Mouse (Mus musculus) cerebellum, adult (tissue): ENCODE data around the gene Smim1.

Experiments used
- ATAC-seq: cut with Nextera tagmentation; 2 replicates; pipeline ENCODE4 v1.9.2; 2017; ENCODE audit warnings: mild to moderate bottlenecking, moderate library complexity, mixed read lengths; ENCODE audit not compliant: insufficient number of reproducible peaks, low FRiP score, low TSS enrichment

The Smim1 gene

DNA sequence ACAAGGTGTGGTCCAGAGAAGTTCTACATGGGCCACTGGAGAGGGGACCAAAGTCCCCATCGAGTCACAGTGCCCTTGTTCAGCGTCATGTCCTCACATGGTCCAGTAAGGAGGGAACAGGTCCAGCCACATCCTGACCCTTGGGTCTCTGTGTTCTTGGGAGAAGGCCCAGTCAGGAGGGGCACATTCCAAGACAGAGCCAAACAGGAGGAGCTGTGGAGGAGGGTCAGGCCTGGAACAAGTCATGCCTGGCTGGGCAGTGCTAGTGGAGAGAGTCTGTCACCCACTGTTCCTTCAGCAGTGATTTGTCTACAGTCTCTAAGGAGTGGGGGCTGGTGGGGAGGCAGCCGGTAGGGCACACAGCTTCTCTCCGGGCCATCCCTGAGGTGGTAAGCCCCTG, 3.6 kb downstream of the Smim1 start:
- ATAC-seq: no peak

DNA sequence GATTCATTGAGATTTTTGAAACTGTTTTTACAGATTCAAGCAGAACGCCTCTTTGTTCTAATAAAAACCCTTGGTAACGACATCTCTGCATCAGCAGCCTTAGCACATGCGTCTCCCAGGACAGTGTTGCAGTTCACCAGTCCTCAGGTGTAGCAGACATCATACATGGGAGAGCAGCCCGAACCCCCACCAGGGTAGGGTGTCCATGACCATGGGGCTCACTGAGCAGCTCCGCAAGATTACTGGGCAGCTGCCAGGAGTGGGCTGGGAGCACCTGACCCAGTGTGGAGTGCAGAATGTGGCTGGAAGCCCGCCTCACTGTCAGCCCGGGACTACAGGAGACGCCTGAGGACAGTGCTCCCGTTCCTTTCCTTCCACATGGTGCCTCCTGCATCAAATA, 4.6 kb downstream of the Smim1 start:
- ATAC-seq: no peak

DNA sequence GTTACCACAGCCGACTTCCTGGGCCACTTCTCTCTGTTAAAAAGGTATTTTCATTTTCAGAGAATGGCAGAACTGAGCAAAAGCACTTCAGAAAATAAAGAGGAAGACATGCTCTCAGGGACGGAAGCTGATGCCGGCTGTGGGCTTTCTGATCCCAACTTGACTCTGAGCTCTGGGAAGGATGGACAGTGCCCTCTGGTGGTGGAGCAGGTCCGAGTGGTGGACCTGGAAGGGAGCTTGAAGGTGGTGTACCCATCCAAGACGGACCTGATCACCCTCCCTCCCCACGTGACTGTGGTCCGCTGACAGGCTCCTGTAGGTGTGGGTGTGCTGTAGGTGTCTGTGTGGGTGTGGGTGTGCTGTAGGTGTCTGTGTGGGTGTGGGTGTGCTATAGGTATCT, 6.5 kb downstream of the Smim1 start:
- no peak for ATAC-seq

DNA sequence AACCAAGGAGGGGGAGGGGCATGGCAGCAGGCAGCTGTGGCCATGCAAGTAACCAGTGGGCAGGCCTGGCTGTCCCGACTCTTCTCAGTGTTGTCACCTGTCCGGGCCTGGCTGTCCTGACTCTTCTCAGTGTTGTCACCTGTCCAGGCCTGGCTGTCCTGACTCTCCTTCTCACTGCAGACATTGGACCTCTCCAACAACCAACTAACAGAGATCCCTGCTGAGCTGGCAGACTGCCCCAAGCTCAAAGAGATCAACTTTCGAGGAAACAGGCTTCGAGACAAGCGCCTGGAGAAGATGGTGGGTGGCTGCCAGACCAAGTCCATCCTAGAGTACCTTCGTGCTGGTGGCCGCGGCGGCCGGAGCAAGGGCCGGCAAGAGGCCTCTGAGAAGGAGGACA, 10.6 kb downstream of the Smim1 start:
- no peak for ATAC-seq

DNA sequence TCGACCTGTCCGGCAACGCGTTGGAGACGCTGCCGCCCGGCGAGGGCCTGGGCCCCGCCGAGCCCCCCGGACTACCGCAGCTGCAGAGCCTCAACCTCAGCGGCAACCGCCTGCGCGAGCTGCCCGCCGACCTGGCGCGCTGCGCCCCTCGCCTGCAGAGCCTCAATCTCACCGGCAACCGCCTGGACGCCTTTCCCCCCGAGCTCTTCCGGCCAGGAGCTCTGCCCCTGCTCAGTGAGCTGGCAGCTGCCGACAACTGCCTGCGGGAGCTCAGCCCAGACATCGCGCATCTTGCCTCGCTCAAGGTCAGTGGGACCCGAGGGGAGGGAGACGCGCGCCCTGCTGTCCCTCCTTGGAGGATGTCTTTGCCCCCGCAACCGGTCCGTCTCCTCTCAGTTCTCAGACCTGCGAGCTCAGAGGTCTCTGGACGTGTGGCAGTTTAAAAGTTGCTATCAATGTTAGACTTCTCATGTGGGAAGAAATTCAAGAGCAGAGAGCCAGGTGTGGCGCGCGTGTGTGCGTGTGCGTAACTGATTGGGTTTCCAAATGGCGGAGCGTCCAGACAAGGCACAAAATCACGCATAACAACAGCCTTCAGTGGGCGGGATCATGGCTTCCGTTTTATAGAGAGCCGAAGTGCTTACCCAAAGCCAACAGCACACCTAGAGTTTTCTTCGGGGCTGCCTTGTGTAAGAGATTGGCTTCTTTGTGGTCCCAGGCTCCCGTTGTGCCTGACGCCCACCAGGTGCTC, 13.7 kb downstream of the Smim1 start:
- no peak for ATAC-seq

DNA sequence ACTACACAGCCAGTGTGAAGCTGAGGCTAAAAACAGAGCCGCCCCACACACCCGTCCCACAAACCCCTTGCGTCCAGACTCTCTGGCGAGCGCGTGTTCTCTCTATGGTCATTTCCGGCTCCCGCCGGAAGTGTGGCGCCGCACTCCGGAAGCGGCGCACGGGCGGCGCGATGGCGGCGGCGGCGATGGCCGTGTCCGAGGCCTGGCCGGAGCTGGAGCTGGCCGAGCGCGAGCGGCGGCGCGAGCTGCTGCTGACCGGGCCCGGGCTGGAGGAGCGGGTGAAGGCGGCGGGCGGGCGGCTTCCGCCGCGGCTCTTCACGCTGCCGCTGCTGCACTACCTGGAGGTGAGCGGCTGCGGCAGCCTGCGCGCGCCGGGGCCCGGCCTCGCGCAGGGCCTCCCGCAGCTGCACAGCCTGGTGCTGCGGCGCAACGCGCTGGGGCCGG, 14.4 kb downstream of the Smim1 start, which contains the start of gene Lrrc47:
Gene Lrrc47, plus strand, starts transcription at position 86 of the 444 bp plus-strand sequence.
- peak; percentile 91 for ATAC-seq

DNA sequence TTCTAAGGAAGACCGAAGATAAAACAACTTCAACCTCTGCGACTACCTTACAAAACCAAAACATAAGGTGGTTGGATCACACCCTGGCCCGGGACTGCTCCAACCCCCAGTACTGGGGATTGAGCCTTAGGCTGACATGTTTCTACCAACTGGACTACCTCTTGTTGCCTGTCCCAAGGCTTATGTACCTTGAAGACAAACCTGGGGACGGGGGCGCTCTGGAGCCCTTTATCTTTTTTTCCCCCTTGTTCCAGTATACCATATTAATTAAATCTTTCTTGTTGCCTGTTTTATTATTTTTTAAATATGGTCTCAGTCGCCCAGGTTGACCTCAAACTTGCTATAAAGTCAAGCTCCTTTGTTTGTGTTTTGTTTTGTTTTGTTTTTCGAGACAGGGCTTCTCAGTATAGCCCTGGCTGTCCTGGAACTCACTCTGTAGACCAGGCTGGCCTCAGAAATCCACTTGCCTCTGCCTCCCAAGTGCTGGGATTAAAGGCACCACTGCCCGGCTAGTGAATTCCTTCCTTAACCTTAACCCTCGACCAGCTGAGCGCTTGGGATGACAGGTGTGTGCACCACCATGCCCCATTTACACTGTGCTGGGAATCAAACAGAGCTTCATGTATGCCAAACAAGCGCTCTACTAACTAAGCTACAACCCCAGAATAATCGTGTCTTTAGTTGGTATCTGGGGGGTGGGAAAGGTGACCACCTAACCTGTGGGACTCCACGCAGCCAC, 15.0 kb downstream of the Smim1 start:
- 0 out of 2 replicates have a peak, but pooled peaks have one; percentile 19 for ATAC-seq

DNA sequence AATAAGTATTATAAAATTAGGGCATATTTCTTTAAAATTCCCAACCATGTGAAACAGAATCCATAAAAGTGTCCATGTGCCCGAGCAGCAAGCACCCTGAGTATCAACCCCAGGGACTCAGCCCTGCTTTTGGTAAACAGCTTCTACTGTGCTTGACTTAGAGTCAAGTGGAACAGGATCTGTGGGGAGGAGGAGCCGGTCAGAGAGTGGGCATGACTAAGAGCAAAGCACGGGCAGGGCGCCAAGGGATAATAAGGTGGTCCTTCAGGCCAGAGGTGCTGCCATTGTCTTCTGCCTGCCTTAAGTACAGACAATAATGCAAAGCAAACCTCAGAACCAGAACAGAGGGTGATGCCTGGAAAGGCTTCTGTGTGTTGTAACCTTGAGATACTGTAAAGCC, 18.3 kb downstream of the Smim1 start:
- ATAC-seq: no peak

DNA sequence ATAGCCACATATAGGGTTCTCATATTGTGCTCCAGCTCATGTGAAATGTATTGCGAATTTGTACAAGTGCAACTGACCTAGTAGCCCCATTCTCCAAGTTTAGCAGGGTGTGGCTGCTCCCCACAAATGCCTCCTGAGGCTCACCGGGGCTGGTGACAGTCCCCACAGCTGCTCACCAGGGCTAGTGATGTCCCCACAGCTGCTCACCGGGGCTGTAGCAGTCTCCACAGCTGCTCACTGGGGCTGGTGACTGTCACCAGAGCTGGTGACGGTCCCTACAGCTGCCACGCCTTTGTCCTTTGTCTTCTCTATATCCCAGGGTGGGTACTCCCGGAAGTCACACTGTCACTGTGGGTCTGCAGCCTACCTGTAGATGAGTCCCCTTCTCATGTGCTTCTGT, 19.8 kb downstream of the Smim1 start:
- ATAC-seq: no peak

DNA sequence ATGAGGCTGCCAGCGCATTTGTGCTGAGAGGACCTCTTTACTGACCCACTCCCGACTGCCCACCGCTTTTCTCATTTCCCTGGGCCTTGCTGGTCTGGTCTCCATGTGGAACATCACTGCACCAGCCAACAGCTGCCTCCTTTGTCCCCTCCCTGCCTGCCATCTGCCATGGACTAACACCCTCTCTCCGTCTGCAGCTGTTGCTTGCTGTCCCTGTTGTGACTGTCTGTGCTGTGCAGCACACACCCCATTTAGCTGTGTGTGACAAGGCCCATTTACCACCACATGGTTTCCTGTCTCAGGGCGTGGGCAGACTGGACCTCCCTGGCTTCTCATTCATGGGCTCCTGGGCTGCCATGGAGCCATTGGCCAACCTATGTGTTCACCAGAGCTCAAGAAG, 20.5 kb downstream of the Smim1 start:
- no peak for ATAC-seq

DNA sequence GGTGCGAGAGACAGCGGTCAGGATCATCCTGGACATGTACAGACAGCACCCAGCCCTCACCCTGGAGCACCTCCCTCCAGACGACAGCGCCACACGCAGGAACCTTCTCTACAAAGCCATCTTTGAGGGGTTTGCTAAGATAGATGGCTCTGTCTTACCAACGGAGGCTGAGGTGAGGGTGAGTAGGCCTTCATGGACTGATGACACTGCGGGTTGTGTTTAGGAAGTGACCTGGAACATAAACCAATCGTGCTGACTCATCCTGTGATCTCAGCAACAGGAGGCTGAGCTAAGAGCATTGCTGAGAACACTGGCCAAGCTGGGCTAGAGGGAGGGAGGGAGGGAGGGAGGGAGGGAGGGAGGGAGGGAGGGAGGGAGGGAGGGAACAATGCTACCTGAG, 32.5 kb downstream of the Smim1 start:
- no peak for ATAC-seq

DNA sequence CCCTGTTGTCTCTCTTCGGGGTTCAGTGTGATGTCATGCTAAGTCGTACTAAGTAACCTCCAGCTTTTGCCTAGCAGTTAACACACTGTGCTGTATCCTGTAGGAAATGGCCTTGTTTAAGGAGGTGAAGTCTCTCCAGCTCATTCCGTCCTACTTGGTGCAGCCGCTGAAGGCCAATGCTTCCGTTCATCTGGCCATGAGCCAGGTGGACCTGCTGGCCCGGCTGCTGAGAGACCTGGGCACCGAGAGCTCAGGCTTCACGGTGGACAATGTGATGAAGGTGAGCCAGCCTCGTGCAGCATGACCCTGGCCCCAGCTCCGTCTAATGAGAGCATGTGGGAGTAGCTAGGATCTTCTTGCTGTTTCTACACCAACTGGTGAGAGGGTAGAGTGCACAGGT, 33.3 kb downstream of the Smim1 start:
- no peak for ATAC-seq

DNA sequence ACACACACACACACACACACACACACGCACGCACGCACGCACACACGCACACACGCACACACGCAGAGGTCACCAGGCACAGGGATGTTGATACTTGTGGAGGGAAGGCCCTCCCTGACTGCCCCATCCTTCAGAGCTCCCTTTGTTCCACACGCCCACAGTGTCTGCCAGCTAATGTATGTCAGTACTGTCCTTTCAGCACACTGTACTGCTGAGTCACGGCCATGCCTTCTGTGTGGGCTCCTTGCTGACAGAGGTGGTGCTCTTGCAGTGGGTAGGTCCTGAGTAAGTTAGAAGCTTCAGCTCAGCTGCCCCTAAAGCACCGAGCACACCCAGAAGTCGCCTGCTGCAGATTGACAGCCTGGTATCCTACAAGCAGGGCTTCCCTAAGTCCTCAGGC, 45.6 kb downstream of the Smim1 start:
- no peak for ATAC-seq

DNA sequence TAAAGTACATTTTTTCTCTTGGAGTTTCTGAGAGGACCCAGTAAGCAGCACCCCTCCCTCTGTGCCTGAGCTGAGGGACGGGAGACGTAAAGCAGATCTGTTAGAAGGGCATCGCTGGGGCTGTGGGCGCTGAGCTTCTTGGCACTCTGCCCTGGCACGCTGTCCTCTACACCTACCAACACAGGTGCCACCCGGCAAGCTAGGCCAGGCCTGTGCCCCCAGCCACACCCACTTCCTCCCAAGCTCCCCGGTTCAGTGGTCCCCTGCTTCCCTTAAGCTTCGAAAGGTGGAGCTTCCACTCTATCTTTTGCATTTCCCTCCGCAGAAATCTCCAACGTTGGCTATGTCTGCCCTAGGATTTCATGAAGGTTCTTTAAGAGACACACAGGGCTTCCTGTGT, 46.8 kb downstream of the Smim1 start:
- ATAC-seq: no peak

DNA sequence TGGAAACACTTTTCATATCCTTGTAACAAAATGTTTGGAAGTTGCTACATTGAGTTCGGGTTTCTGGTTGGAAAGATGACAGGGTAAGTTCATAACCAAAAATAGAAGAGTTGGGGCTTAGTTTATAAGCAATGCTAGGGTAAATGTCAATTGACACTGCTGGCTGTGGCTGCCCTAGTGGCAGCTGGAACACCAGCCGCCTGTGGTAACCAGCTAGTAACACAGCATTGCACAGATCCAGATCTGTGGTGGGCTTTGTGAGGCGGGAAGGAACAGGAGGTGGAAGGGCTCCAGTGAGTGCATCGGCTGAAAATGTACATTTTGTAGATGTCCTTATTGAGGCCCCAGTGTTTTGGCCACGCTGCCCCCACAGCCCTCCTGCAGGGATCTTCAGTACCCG, 50.3 kb downstream of the Smim1 start:
- ATAC-seq: no peak

DNA sequence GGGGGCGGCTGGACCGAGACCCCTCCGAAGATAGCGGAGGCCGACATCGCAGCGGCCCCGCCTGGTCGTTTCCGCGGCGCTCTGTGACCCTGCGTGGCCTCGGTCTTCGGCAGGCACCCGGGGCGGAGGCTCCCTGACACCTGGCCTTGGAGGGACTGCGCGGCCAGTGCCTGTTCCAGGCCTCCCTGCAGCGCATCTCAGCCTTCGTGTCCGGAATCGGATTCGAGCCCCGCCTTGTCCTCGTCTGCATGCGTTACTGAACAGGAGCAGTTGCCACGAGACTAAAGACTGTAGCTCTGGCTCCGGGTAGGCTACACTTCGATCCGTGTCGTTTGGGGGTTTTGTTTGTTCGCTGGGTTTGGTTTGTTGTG, 50.8 kb downstream of the Smim1 start:
- ATAC-seq: peak; percentile 65; the same call in 1 of the 2 replicates

DNA sequence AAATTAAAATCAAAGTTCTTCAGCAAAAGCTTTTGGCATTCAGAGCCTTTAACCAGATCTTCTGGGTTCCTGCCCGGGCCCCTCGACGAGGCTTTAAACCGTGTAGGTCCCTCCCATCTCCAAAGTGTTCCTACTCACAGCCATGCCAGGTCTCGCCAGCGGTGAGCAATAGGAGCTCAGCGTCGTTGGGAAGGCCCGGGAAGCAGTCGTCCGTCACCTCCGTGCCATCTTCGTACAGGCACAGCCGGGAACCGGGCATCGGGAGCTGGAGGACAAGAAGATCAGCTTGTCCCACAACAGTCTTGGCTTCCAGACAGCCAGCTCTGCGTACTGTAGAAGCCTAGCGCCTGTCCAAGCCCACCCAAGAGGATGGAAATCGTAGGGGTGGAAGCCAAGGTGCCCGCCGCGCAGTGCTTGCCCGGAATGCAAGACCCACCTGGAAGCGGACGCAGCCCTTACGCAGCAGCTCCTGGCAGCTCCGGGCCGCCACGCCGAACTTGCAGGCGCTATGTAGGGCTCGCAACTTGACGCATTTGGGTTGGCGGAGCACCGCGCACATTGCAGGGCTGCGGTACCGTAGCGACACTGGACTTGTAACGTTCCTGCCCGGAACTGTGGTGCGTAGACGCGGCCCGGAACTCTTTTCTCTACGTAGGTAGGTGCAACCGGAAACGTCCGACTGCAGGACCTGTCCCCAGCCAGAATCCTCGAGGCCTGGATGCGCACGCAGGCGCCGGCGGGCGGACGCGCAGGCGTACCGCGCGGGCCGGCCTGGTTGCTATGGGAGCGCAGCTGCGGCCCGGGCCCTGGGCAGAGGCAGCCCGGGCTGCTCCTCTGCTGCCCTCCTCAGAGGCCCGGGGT, 51.4 kb downstream of the Smim1 start, which contains the start of the genes Dffb and Cep104:
Gene Dffb, minus strand, starts transcription at position 696 of the 861 bp plus-strand sequence.
Gene Cep104, plus strand, starts transcription at position 764 of the 861 bp plus-strand sequence.
- peak; percentile 94 for ATAC-seq
